Comparison of ENCODE assay signal across 21 mouse cellular contexts in the genomic region with DNA sequence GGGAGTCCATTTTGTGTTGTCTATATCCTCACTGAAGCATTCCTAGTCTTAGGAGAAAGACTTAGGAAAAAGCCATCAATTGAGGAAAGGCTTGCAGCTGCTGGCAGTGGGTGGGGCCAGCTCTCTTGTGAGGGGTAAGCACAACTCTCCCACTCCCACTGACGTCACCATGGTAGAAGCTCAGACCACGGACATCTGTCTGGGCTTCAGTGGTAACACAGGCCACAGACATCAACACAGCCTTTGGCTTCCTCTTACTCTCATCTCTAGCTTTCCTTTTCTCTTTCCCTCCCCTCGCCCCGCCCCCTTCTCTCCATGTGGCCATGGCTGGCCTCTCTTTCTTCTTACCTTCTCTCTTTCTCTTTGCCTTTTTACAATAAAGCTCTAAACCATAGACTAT.
DNase-seq lines count a peak whose midpoint lies in the region; ATAC-seq and TF ChIP-seq lines count a peak whose summit lies in the region.
"Had no signal": no experiment of that assay in that cellular context is flagged by ENCODE, and none has a peak within 500 bp of the region (broad histone marks: within the 10 kb centered on the region; RNA-seq: fewer than 3 reads in every experiment).

No protein-coding gene starts in this region.

- H3K79me2 ChIP-seq in CH12.LX (replicated peaks; ENCODE audit: control insufficient read depth, extremely low read depth, insufficient read depth, poor library complexity, severe bottlenecking), result no peaks in the 10 kb centered on the region

- in situ Hi-C loops in CH12.LX (cut with MboI; ENCODE audit: low pct_ligation_motif_present, low pct_unique_long_range_greater_than_20kb, low sequenced_read_pairs), result loop anchor here (10.0 to 25.0 kb wide), 2 partner anchors 549 to 792 kb away; partner anchors contain the start of gene Fut8

- no peak for ATAC-seq in heart, embryonic 11.5 days (replicated peaks; ENCODE audit: insufficient number of reproducible peaks, low FRiP score, low TSS enrichment)
- 0 out of 2 replicates have a peak, but pooled peaks have one; percentile 34 for ATAC-seq in granulocyte monocyte progenitor cell, adult 5-6 weeks (replicated peaks; ENCODE audit: poor library complexity, severe bottlenecking)
- ATAC-seq in forebrain, embryonic 13.5 days, result no peak
- ATAC-seq in kidney, embryonic 15.5 days (replicated peaks; ENCODE audit: low FRiP score), result no peak
- ATAC-seq: forebrain, postnatal 0 days; intestine, embryonic 16.5 days had no signal

- TF ChIP-seq EP300 in CH12.LX (IDR thresholded peaks at IDR 0.05; ENCODE audit: low read length), result no peak

- H3K4me3 ChIP-seq in heart, embryonic 10.5 days, result no peak overlapping the region
- H3K4me3 ChIP-seq in heart, embryonic 11.5 days (ENCODE audit: low read depth, low read length), result no peak overlapping the region
- H3K4me3 ChIP-seq in CH12.LX (replicated peaks in 1 of 3; ENCODE audit: low read depth in 2 of 3, low read length in 2 of 3, poor library complexity in 1 of 3), result no peak overlapping the region
- H3K4me3 ChIP-seq in forebrain, embryonic 13.5 days, result no peak overlapping the region
- no peak overlapping the region for H3K4me3 ChIP-seq in kidney, embryonic 15.5 days (replicated peaks)
- H3K4me3 ChIP-seq: embryonic facial prominence, embryonic 13.5 days; forebrain, embryonic 12.5 days; heart, embryonic 13.5 days; hindbrain, embryonic 13.5 days had no signal

- no peak overlapping the region for H3K27ac ChIP-seq in heart, embryonic 10.5 days
- no peak overlapping the region for H3K27ac ChIP-seq in heart, embryonic 11.5 days (ENCODE audit: low read depth, low read length)
- no peak overlapping the region for H3K27ac ChIP-seq in CH12.LX (ENCODE audit: insufficient read depth, low read depth)
- H3K27ac ChIP-seq in forebrain, embryonic 13.5 days, result no peak overlapping the region
- H3K27ac ChIP-seq in kidney, embryonic 15.5 days, result no peak overlapping the region
- H3K27ac ChIP-seq: embryonic facial prominence, embryonic 13.5 days; forebrain, embryonic 12.5 days; heart, embryonic 13.5 days; hindbrain, embryonic 13.5 days had no signal

- H3K36me3 ChIP-seq in heart, embryonic 10.5 days, result no peaks in the 10 kb centered on the region
- no peaks in the 10 kb centered on the region for H3K36me3 ChIP-seq in heart, embryonic 11.5 days (ENCODE audit: control insufficient read depth, insufficient read depth, low read length)
- H3K36me3 ChIP-seq in CH12.LX (replicated peaks in 1 of 2; ENCODE audit: control insufficient read depth in 1 of 2, insufficient read depth in 1 of 2, low read length in 1 of 2), result no peaks in the 10 kb centered on the region
- H3K36me3 ChIP-seq in splenic B cell, adult 2 months (ENCODE audit: control insufficient read depth, insufficient read depth, low read length, poor library complexity, severe bottlenecking), result no peaks in the 10 kb centered on the region
- H3K36me3 ChIP-seq in forebrain, embryonic 13.5 days (ENCODE audit: poor library complexity, severe bottlenecking), result no peaks in the 10 kb centered on the region
- no peaks in the 10 kb centered on the region for H3K36me3 ChIP-seq in kidney, embryonic 15.5 days
- H3K36me3 ChIP-seq: embryonic facial prominence, embryonic 13.5 days; forebrain, embryonic 12.5 days; heart, embryonic 13.5 days; hindbrain, embryonic 13.5 days had no signal

- dilution Hi-C loops in CH12.LX (cut with MboI; ENCODE audit: extremely low pct_ligation_motif_present, extremely low pct_unique_long_range_greater_than_20kb, low sequenced_read_pairs), result no loop called here

- TF ChIP-seq CTCF in CH12.LX (conservative IDR thresholded peaks at IDR 0.05 in 1 of 2, IDR thresholded peaks at IDR 0.05 in 1 of 2; ENCODE audit: low read depth in 2 of 2, low read length in 2 of 2), result no peak

- H3K27me3 ChIP-seq in heart, embryonic 10.5 days (ENCODE audit: insufficient read depth, poor library complexity, severe bottlenecking), result peaks cover 4% of the 10 kb centered on the region; the same call in 1 of the 2 replicates
- peaks cover 3% of the 10 kb centered on the region; the same call in 1 of the 2 replicates for H3K27me3 ChIP-seq in heart, embryonic 11.5 days (ENCODE audit: control insufficient read depth, insufficient read depth, low read length)
- no peaks in the 10 kb centered on the region for H3K27me3 ChIP-seq in CH12.LX (replicated peaks)
- no peaks in the 10 kb centered on the region for H3K27me3 ChIP-seq in splenic B cell, adult 2 months (ENCODE audit: control insufficient read depth, insufficient read depth, low read length, poor library complexity, severe bottlenecking)
- 0 out of 2 replicates have a peak, but pooled peaks cover 6% of the 10 kb centered on the region for H3K27me3 ChIP-seq in forebrain, embryonic 13.5 days
- H3K27me3 ChIP-seq in kidney, embryonic 15.5 days, result 0 out of 2 replicates have a peak, but pooled peaks cover 10% of the 10 kb centered on the region
- H3K27me3 ChIP-seq: heart, embryonic 13.5 days; hindbrain, embryonic 13.5 days had no signal

- TF ChIP-seq POLR2A in CH12.LX (IDR thresholded peaks at IDR 0.05; ENCODE audit: low read depth, low read length), result no peak

- WGBS in heart, embryonic 10.5 days, result 62% methylated on average over 4 of the region's 4 CpGs
- WGBS in heart, embryonic 11.5 days (ENCODE audit: insufficient replicate concordance), result 59% methylated on average over 4 of the region's 4 CpGs
- WGBS in forebrain, embryonic 13.5 days, result 54% methylated on average over 4 of the region's 4 CpGs
- WGBS in kidney, embryonic 15.5 days, result 70% methylated on average over 4 of the region's 4 CpGs

- no peak overlapping the region for H3K4me2 ChIP-seq in heart, embryonic 11.5 days
- H3K4me2 ChIP-seq in CH12.LX (ENCODE audit: insufficient read depth, low read depth, poor library complexity, severe bottlenecking), result no peak overlapping the region; the same call in 1 of the 2 replicates
- no peak overlapping the region for H3K4me2 ChIP-seq in forebrain, embryonic 13.5 days
- H3K4me2 ChIP-seq in kidney, embryonic 15.5 days, result no peak overlapping the region
- H3K4me2 ChIP-seq: embryonic facial prominence, embryonic 13.5 days; forebrain, embryonic 12.5 days; heart, embryonic 13.5 days; hindbrain, embryonic 13.5 days had no signal

- TF ChIP-seq RAD21 in CH12.LX (IDR thresholded peaks at IDR 0.05; ENCODE audit: low read depth, low read length), result no peak

- H3K9ac ChIP-seq in heart, embryonic 11.5 days (ENCODE audit: low read depth, low read length), result no peak overlapping the region
- H3K9ac ChIP-seq in CH12.LX (ENCODE audit: insufficient read depth, low read depth), result no peak overlapping the region
- no peak overlapping the region for H3K9ac ChIP-seq in forebrain, embryonic 13.5 days
- no peak overlapping the region for H3K9ac ChIP-seq in kidney, embryonic 15.5 days
- H3K9ac ChIP-seq: embryonic facial prominence, embryonic 13.5 days; forebrain, embryonic 12.5 days; forebrain, postnatal 0 days; heart, embryonic 13.5 days; hindbrain, embryonic 13.5 days had no signal

- peaks cover 6% of the 10 kb centered on the region for H3K4me1 ChIP-seq in heart, embryonic 10.5 days
- peaks cover 7% of the 10 kb centered on the region for H3K4me1 ChIP-seq in heart, embryonic 11.5 days (ENCODE audit: control insufficient read depth, insufficient read depth, low read length)
- peaks cover 5 to 17% of the 10 kb centered on the region in 2 experiments; a peak in 3 of 4 replicates for H3K4me1 ChIP-seq in CH12.LX (ENCODE audit: control insufficient read depth in 1 of 2, insufficient read depth in 2 of 2)
- peaks cover 29% of the 10 kb centered on the region for H3K4me1 ChIP-seq in forebrain, embryonic 13.5 days
- peaks cover 19% of the 10 kb centered on the region for H3K4me1 ChIP-seq in kidney, embryonic 15.5 days

- DNase-seq in heart, embryonic 10.5 days (ENCODE audit: low spot score), result peak; percentile 42
- peak; percentile 19 for DNase-seq in CH12.LX (ENCODE audit: extremely low read depth)
- DNase-seq in splenic B cell, adult 2 months (ENCODE audit: low read depth, low spot score), result peak; percentile 7
- DNase-seq in thymus, postnatal 0 days (ENCODE audit: low spot score), result no peak
- DNase-seq: adrenal gland, postnatal 14 days; cerebellum, adult 11-12 months; cerebellum, adult 9-10 months; cerebellum, postnatal 25 days; forebrain, postnatal 0 days; gastrocnemius, postnatal 25 days; heart, adult 18-20 months; heart, postnatal 36 days had no signal

- H3K9me3 ChIP-seq in heart, embryonic 10.5 days, result no peaks in the 10 kb centered on the region
- H3K9me3 ChIP-seq in heart, embryonic 11.5 days (replicated peaks; ENCODE audit: control insufficient read depth, low read length), result no peaks in the 10 kb centered on the region
- H3K9me3 ChIP-seq in CH12.LX (replicated peaks; ENCODE audit: low read length), result no peaks in the 10 kb centered on the region
- no peaks in the 10 kb centered on the region for H3K9me3 ChIP-seq in forebrain, embryonic 13.5 days (replicated peaks)
- H3K9me3 ChIP-seq in kidney, embryonic 15.5 days (replicated peaks), result no peaks in the 10 kb centered on the region
- H3K9me3 ChIP-seq: embryonic facial prominence, embryonic 13.5 days; forebrain, embryonic 12.5 days; heart, embryonic 13.5 days; hindbrain, embryonic 13.5 days had no signal

TF ChIP-seq in CH12.LX, 34 proteins besides CTCF, POLR2A, EP300 and RAD21:
- TF ChIP-seq ZC3H11A (IDR thresholded peaks at IDR 0.05; ENCODE audit: low read depth, low read length) (no peak), PAX5 (IDR thresholded peaks at IDR 0.05; ENCODE audit: low read length) (no peak), MYC (IDR thresholded peaks at IDR 0.05; ENCODE audit: low read depth, low read length) (no peak), E2F4 (IDR thresholded peaks at IDR 0.05; ENCODE audit: insufficient replicate concordance, low read depth, low read length) (no peak), HCFC1 (IDR thresholded peaks at IDR 0.05; ENCODE audit: low read depth, low read length) (no peak)
